Mouse (Mus musculus) cerebellum, adult 2 months (tissue): Measurements from ENCODE around the gene Igf2r. TPM values are rescaled to one million over a fixed set of nuclear protein-coding genes. Genes with fewer than 3 reads are reported as not detected.
"Not testable (repeated sequence)": the region's sequence is repeated elsewhere in the genome, so short reads cannot be mapped to it uniquely, and the experiment has no call there.

Experiments
- DNase-seq, 2 experiments: peaks; one replicate each; pipeline ENCODE4 v3.0.0; 2021
- H3K27ac ChIP-seq: fragments of 200-500 bp; 2 replicates; pipeline ENCODE4 v1.5.1; 2012; ENCODE audit warnings: low read length, control low read depth, inconsistent platforms; ENCODE audit not compliant: insufficient read depth
- H3K27me3 ChIP-seq: fragments of 200-500 bp; 2 replicates; pipeline ENCODE4 v1.6.1; 2012; ENCODE audit warnings: inconsistent platforms, mild to moderate bottlenecking, low read length, moderate library complexity; ENCODE audit not compliant: control insufficient read depth, insufficient read depth
- H3K4me1 ChIP-seq: fragments of 200-500 bp; 2 replicates; pipeline ENCODE4 v1.6.1; 2011; ENCODE audit warnings: low read length; ENCODE audit not compliant: control insufficient read depth, insufficient read depth
- H3K4me3 ChIP-seq: fragments of 200-500 bp; replicated peaks from 2 replicates; pipeline ENCODE3; 2011; ENCODE audit warnings: mild to moderate bottlenecking, low read depth, low read length, control low read depth; ENCODE audit not compliant: insufficient read depth
- CTCF ChIP-seq: fragments of 200-500 bp; IDR thresholded peaks from 2 replicates; pipeline ENCODE4 v1.5.1; 2011; ENCODE audit warnings: low read depth, mild to moderate bottlenecking, control low read depth, low read length, moderate library complexity, borderline replicate concordance; ENCODE audit not compliant: insufficient read depth
- POLR2A ChIP-seq: fragments of 200-500 bp; IDR thresholded peaks from 2 replicates; pipeline ENCODE4 v1.6.1; 2011; ENCODE audit warnings: low read length, control low read depth, borderline replicate concordance; ENCODE audit not compliant: insufficient read depth
- WGBS: fragments of 180-500 bp; shearing (Covaris S2); methylation state at CpG from one replicate; pipeline ENCODE4 v1.1.7; 2018; 5-methylcytosine and 5-hydroxymethylcytosine counted together
- polyA plus RNA-seq: library from polyadenylated mRNA; depleted of rRNA; stranded (reverse); fragments of >200 nt; gene quantifications from 2 replicates; pipeline ENCODE4 v1.2.3, GENCODE M21; 2012

Gene Igf2r
- polyA plus RNA-seq, 1 experiment: 18.1 TPM

DNA sequence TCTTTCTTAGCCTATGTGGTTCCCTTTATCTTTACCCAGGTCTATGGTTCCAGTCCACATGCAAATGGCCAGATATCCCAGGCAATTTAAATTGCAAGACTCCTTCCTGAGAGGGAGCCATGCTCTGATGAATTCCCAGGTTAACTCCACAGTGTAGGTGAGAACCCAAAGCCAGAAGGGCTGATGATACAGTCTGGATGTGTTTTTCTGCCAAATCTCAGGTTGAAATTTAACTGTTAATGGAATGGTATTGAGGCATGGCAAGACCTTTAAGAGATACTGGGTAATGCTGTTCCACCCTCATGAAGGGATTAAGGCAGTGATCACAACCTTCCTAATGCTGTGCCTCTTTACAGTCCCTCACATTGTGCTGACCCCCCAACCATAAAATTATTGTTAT, 91.2 kb downstream of the Igf2r start:
- H3K4me3 ChIP-seq: no peak overlapping the region
- no peak for TF ChIP-seq CTCF
- no peak for TF ChIP-seq POLR2A
- no peaks in the 10 kb centered on the region for H3K27me3 ChIP-seq
- DNase-seq: no peak
- H3K4me1 ChIP-seq: no peaks in the 10 kb centered on the region
- no peak overlapping the region for H3K27ac ChIP-seq

GRCm38 (mm10) chr17:12677139-12677538, 92.3 kb downstream of the Igf2r start:
- Histone ChIP-seq H3K27ac (no peak overlapping the region), H3K27me3 (no peaks in the 10 kb centered on the region), H3K4me1 (no peaks in the 10 kb centered on the region), H3K4me3 (no peak overlapping the region)
- no peak for TF ChIP-seq CTCF
- no peak for TF ChIP-seq POLR2A
- DNase-seq: no peak

- Histone ChIP-seq H3K4me1 (no peaks in the 10 kb centered on the region), H3K27me3 (no peaks in the 10 kb centered on the region), H3K27ac (no peak within 1 kb of the TSS), H3K4me3 (no peak within 1 kb of the TSS)
- TF ChIP-seq POLR2A: no peak
- no peak for TF ChIP-seq CTCF
- no peak for DNase-seq
- WGBS: 66% methylated on average over 7 of the region's 7 CpGs
Observed at GRCm38 (mm10) chr17:12675646-12676045, 93.8 kb downstream of the Igf2r start, which contains the start of gene Slc22a1. Gene Slc22a1, minus strand, starts transcription at chr17:12675829.

DNA sequence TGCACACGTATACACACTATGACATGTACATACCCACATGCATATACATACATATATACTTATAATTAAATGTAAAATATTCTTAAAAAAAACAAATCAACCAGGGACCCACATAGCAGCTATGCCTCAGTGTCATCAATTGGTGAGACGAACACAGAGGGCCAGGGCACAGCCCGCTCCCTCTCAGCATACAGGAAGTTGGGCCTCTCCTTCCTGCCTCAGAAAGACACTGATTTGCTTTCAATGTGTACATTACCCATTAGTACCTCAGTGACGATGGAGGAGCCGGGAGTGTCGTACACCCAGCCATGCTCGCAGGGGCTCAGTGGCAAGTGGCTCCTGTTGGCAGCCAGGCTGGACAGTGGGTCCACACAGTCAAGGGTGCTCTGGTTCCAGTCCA, 94.5 kb downstream of the Igf2r start:
- not testable (repeated sequence) for H3K27me3 ChIP-seq, H3K27ac ChIP-seq, H3K4me3 ChIP-seq, DNase-seq, H3K4me1 ChIP-seq
- WGBS: 97% methylated on average over 7 of the region's 7 CpGs

DNA sequence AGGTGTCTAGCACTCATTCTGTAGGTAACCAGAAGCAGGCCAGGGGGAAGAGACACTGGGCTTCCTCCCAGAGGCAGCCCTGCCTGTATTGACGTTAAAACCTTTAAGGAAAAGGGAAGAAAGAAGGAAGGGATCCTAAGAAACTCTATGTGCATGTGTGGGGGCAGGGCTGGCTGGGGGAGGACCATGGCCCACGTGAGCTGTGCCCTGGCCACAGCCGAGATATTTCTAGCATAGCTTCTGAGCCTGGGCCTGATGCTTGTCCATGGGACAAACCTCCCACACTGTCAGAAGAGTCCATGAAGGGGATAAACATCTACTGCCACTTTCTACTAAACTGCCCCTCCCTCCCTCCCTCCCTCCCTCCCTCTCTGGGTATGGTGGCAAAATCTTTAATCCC, 95.6 kb downstream of the Igf2r start:
- DNase-seq: no peak
- H3K27ac ChIP-seq: no peak overlapping the region
- WGBS: 84% methylated on average over 3 of the region's 3 CpGs
- H3K27me3 ChIP-seq: no peaks in the 10 kb centered on the region
- TF ChIP-seq POLR2A (no peak), CTCF (no peak)
- H3K4me1 ChIP-seq: no peaks in the 10 kb centered on the region; the same call in 1 of the 2 replicates
- H3K4me3 ChIP-seq: no peak overlapping the region

DNA sequence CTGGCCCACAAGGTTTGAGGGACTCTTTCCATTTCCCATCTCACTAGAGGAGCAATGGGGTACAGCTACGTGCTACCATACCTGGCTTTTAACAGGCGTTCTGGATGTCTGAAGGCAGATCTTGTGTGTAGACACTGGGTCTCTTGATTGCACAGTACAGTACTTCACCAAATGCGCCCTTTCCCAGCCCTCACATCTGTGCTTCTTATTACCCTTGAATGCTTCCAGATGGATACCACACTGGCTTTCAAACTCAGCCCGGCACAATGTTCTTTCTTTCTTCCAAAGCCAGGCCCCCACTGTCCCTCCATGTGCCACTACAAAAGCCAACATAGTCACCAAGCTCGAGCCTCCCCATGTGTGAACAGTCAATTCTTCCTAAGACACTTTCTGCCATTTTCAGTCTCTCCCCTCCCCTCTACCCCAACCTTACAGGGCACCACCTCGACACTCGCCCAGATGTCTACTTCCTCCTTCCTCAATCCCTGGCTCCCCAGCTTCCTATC, 97.1 kb downstream of the Igf2r start:
- no peaks in the 10 kb centered on the region for H3K27me3 ChIP-seq
- no peak overlapping the region for H3K4me3 ChIP-seq
- H3K27ac ChIP-seq: no peak overlapping the region
- WGBS: 73% methylated on average over 7 of the region's 7 CpGs
- TF ChIP-seq POLR2A (no peak), CTCF (no peak)
- H3K4me1 ChIP-seq: no peaks in the 10 kb centered on the region; the same call in 1 of the 2 replicates
- no peak for DNase-seq

- no peaks in the 10 kb centered on the region for H3K27me3 ChIP-seq
- H3K4me1 ChIP-seq: no peaks in the 10 kb centered on the region; the same call in 1 of the 2 replicates
- DNase-seq: no peak
- TF ChIP-seq CTCF (no peak), POLR2A (no peak)
- H3K4me3 ChIP-seq: no peak overlapping the region
- WGBS: 90% methylated on average over 5 of the region's 5 CpGs
- H3K27ac ChIP-seq: no peak overlapping the region
Observed at GRCm38 (mm10) chr17:12671029-12671605, 98.3 kb downstream of the Igf2r start.

DNA sequence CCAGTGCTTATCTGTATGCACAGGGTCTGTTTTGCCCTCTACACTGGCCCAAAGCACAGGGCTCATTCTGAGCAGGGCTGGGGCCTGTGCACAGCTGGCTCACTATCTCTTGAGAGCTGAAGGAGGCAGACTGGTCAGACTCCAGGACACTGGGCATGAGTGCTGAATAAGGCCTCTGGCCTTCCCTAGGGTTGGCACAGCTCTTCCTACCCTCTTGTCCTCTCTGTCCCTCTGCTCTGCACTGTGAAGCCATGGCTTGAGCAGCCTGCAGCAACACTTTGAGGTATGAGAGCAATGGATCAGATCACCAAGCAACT, 100.1 kb downstream of the Igf2r start:
- TF ChIP-seq CTCF (no peak), POLR2A (no peak)
- Histone ChIP-seq H3K27me3 (no peaks in the 10 kb centered on the region), H3K27ac (no peak overlapping the region), H3K4me3 (no peak overlapping the region), H3K4me1 (peaks cover 7% of the 10 kb centered on the region)
- no peak for DNase-seq
